Mouse (Mus musculus) megakaryocyte, embryonic 14.5 days (primary cell): Measurements from ENCODE around the gene Tmem216.

Experiments used
- FLI1 ChIP-seq: IDR thresholded peaks from 2 replicates; pipeline ENCODE4 v1.6.1; 2012; ENCODE audit warnings: low read length, inconsistent platforms, mixed read lengths
- GATA1 ChIP-seq: IDR thresholded peaks from 3 replicates; pipeline ENCODE4 v1.6.1; 2012; ENCODE audit warnings: mixed read lengths, low read length, inconsistent platforms, borderline replicate concordance

DNA sequence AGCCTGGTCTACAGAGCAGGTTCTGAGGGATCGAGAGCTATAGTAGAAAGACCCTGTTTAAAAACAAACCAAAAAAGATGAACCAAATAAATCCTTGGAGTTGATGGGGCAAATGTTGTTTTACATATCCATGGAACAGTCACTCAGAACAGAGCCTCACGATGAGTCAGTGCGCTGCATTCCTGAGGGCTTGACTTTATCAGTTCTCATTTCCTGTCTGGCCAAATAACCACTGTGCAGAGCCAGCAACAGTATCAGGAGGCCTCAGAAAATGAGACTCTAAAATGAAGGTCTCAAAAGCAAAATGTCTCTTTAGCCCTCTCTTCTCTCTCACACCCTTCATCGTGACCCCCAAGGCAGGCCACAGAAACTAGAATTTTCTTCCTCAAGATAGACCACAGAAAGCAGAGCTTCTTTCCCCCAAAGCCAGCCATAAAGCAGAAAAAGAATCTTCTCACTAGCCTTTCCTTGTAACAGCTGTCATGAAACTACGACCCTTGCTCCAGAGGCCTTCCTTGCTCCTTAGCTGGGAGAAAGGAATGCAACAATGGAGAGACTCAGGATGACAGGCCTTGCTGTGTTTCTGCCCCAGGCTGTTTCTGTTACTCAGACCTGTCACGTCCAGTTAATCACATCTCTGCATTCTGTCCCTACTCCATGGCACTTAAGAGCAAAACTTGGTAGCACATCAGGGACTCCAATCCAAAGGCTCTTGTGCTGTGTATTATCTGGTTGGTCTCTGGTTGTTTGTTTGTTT, 5.7 kb upstream of the Tmem216 start:
- TF ChIP-seq GATA1, result no peak
- TF ChIP-seq FLI1, result no peak
